Mouse (Mus musculus): Measurements from ENCODE around the gene Map7. TPM values are rescaled to one million over a fixed set of nuclear protein-coding genes. Genes with fewer than 3 reads are reported as not detected.

Map7 gene
- polyA plus RNA-seq, 1 experiment from 2014 or later = 11.2 TPM

DNA sequence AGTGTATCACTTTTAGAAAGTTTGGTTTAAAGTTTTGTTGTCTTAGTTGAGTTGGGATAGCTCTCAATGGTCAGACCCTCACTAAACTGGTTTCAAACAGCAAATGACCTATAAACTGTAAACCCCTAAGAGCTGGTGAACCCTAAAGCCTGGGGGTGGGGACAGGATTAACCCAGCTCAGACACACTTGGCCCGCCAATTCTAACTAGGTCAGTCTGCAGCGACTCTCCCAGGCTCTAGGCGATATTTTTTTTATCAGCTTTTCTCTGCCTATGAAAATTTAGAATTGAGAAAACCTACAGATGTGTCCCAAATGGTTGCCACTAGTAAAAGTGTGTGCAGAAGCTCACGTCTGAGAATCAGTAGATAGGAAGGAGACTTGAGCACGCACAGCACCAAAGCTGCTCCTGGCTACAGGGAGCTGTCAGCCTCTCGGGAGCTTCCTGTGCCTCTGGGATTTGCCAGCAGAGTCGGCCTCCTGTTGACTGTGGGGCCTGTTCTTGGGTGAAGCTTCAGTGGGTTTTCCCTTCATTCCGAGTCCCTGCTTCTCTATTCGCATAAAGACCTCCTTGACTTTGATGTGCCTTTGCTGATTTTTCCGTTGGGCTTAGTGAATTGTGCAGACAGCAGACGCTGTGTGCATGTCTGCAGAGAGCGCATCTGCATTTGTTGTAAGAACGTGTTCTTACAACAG, 46.7 kb downstream of the Map7 start:
- no peaks in the 10 kb centered on the region for H3K36me3 ChIP-seq (ENCODE audit: control insufficient read depth, insufficient read depth, low read length)
- no peaks in the 10 kb centered on the region for H3K9me3 ChIP-seq (ENCODE audit: control insufficient read depth, low read length)
- H3K27ac ChIP-seq (ENCODE audit: low read depth, low read length) = no peak overlapping the region
- no peak overlapping the region for H3K9ac ChIP-seq (ENCODE audit: low read depth, low read length)
- 34% methylated on average over 13 of the region's 13 CpGs for WGBS
- no peak overlapping the region for H3K4me2 ChIP-seq (ENCODE audit: low read length)
- ATAC-seq = 0 out of 2 replicates have a peak, but pooled peaks have one; percentile 58
- no peaks in the 10 kb centered on the region for H3K27me3 ChIP-seq (replicated peaks; ENCODE audit: control insufficient read depth, insufficient read depth, low read length)
- no peaks in the 10 kb centered on the region; the same call in 1 of the 2 replicates for H3K4me1 ChIP-seq (ENCODE audit: control insufficient read depth, insufficient read depth, low read depth, low read length)
- H3K4me3 ChIP-seq (ENCODE audit: low read length) = no peak overlapping the region

- no peak overlapping the region for H3K4me2 ChIP-seq (ENCODE audit: low read length)
- no peak overlapping the region for H3K27ac ChIP-seq (ENCODE audit: low read depth, low read length)
- ATAC-seq = no peak
- no peaks in the 10 kb centered on the region for H3K36me3 ChIP-seq (ENCODE audit: control insufficient read depth, insufficient read depth, low read length)
- no peaks in the 10 kb centered on the region for H3K27me3 ChIP-seq (replicated peaks; ENCODE audit: control insufficient read depth, insufficient read depth, low read length)
- H3K4me3 ChIP-seq (ENCODE audit: low read length) = no peak overlapping the region
- no peaks in the 10 kb centered on the region for H3K9me3 ChIP-seq (ENCODE audit: control insufficient read depth, low read length)
- H3K4me1 ChIP-seq (ENCODE audit: control insufficient read depth, insufficient read depth, low read depth, low read length) = no peaks in the 10 kb centered on the region; the same call in 1 of the 2 replicates
- 83% methylated on average over 7 of the region's 7 CpGs for WGBS
- H3K9ac ChIP-seq (ENCODE audit: low read depth, low read length) = no peak overlapping the region
Measured at GRCm38 (mm10) chr10:20197039-20197438, 48.8 kb downstream of the Map7 start.

DNA sequence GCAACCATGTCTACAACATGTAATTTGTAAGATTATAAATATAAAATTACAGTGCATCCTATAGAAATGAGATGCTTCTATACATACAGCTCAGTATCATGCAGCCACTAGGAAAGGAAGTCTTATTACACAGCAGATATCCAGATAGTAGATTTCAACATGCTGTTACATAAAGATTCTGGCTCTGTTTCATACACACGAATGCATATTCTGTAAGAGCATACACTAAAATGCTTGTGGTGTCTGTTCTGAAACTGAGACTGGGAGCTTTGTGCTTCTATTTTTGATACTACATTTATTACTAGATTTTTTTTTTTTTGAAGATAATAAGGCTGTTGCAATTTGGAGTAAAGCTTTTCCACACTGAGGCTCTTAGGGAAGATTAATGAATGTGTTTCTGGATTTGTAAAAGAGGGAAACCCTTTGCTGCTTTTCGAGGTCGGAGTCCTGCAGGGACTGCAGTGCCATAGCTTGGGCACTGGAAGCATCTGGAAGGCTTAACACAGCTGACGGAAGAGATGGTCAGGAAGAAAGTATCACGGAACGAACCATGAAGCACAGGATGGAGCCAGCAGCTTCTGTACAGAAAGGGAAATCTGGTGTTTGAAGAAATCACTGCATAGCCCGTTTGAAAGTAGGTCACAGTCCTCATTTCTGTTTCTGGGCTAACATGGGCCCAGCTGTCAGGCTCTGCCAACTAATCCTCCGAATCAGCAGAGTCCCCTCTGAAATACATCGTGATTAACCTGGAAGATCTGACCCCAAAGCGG, 50.9 kb downstream of the Map7 start:
- 64% methylated on average over 10 of the region's 10 CpGs for WGBS
- Histone ChIP-seq H3K27ac (ENCODE audit: low read depth, low read length) (0 out of 2 replicates have a peak overlapping the region, but pooled peaks have one; percentile 34), H3K4me2 (ENCODE audit: low read length) (no peak overlapping the region), H3K36me3 (ENCODE audit: control insufficient read depth, insufficient read depth, low read length) (no peaks in the 10 kb centered on the region), H3K4me3 (ENCODE audit: low read length) (no peak overlapping the region), H3K27me3 (replicated peaks; ENCODE audit: control insufficient read depth, insufficient read depth, low read length) (no peaks in the 10 kb centered on the region), H3K4me1 (ENCODE audit: control insufficient read depth, insufficient read depth, low read depth, low read length) (no peaks in the 10 kb centered on the region; the same call in 1 of the 2 replicates), H3K9ac (ENCODE audit: low read depth, low read length) (no peak overlapping the region), H3K9me3 (ENCODE audit: control insufficient read depth, low read length) (no peaks in the 10 kb centered on the region)
- peak; percentile 22; the same call in 1 of the 2 replicates for ATAC-seq

DNA sequence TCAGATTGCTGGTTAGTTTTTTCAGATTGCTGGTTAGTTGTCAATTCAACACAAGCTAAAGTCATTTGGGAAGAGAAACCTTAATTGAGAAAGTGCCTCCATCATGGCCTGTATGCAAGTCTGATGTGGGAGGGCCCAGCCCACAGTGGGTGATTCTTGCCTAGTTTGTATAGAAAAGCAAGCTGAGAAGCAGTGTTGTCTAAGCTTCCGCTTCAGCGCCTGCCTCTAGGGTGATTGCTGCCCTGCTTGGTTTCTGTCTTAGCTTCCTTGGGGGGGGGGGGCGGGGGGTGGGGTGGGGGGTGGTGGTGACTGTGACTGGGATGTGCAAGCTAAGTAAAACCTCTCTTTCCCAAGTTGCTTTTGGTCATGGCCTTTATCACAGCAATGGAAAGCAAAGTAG, 53.0 kb downstream of the Map7 start:
- H3K27me3 ChIP-seq (replicated peaks; ENCODE audit: control insufficient read depth, insufficient read depth, low read length) = no peaks in the 10 kb centered on the region; the same call in 1 of the 2 replicates
- peaks cover 3% of the 10 kb centered on the region; the same call in 1 of the 2 replicates for H3K4me1 ChIP-seq (ENCODE audit: control insufficient read depth, insufficient read depth, low read depth, low read length)
- H3K27ac ChIP-seq (ENCODE audit: low read depth, low read length) = no peak overlapping the region
- H3K4me2 ChIP-seq (ENCODE audit: low read length) = no peak overlapping the region
- no peak overlapping the region for H3K4me3 ChIP-seq (ENCODE audit: low read length)
- H3K36me3 ChIP-seq (ENCODE audit: control insufficient read depth, insufficient read depth, low read length) = no peaks in the 10 kb centered on the region
- ATAC-seq = no peak
- no peak overlapping the region for H3K9ac ChIP-seq (ENCODE audit: low read depth, low read length)
- 32% methylated on average over 3 of the region's 3 CpGs for WGBS
- no peaks in the 10 kb centered on the region for H3K9me3 ChIP-seq (ENCODE audit: control insufficient read depth, low read length)

DNA sequence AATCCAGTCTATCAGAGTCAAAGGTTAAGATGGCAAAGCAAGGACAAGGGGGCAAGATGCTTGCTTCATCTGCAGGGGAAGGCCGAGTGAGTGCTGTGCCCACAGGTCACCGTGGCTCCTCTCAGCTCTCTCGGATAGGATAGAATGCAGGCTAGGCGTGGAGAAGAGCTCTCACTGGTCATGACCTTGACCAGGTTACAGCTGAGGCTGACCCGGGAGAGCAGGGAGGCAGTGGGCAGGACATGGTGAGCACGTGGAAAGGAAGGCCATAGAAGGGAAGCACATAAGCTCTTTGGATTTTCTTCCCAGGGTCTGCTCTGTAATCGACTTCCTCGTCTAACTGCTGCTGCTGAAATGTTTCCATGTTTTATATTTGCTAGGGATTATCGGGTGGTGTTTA, 53.9 kb downstream of the Map7 start:
- no peaks in the 10 kb centered on the region for H3K36me3 ChIP-seq (ENCODE audit: control insufficient read depth, insufficient read depth, low read length)
- ATAC-seq = no peak
- no peak overlapping the region for H3K4me2 ChIP-seq (ENCODE audit: low read length)
- H3K4me1 ChIP-seq (ENCODE audit: control insufficient read depth, insufficient read depth, low read depth, low read length) = peaks cover 3% of the 10 kb centered on the region; the same call in 1 of the 2 replicates
- no peaks in the 10 kb centered on the region; the same call in 1 of the 2 replicates for H3K27me3 ChIP-seq (replicated peaks; ENCODE audit: control insufficient read depth, insufficient read depth, low read length)
- H3K9me3 ChIP-seq (ENCODE audit: control insufficient read depth, low read length) = no peaks in the 10 kb centered on the region
- H3K4me3 ChIP-seq (ENCODE audit: low read length) = no peak overlapping the region
- H3K27ac ChIP-seq (ENCODE audit: low read depth, low read length) = no peak overlapping the region
- WGBS = 73% methylated on average over 9 of the region's 9 CpGs
- no peak overlapping the region for H3K9ac ChIP-seq (ENCODE audit: low read depth, low read length)

DNA sequence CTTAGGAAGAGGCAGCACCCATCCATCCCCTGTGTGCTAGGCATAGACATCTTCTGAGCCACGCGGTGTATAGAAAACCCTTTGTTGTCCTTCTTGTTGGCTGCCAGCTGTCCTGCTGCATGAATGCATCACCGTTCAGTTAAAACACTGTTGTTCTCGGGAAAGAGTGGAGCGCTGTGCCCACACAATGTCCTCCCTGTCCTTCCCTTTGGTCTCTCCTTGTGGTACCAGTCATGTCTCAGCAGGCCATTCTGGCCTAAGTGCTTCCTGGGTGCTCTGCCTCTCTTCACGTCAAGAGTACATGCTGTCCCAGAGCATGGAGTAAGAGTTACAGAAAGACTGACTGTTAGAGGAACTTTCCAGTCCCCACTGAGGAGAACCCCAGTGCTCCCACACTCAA, 54.5 kb downstream of the Map7 start:
- peaks cover 3% of the 10 kb centered on the region; the same call in 1 of the 2 replicates for H3K4me1 ChIP-seq (ENCODE audit: control insufficient read depth, insufficient read depth, low read depth, low read length)
- H3K9me3 ChIP-seq (ENCODE audit: control insufficient read depth, low read length) = no peaks in the 10 kb centered on the region
- WGBS = 39% methylated on average over 6 of the region's 6 CpGs
- peak; percentile 40; the same call in 1 of the 2 replicates for ATAC-seq
- H3K36me3 ChIP-seq (ENCODE audit: control insufficient read depth, insufficient read depth, low read length) = no peaks in the 10 kb centered on the region
- no peak overlapping the region for H3K4me2 ChIP-seq (ENCODE audit: low read length)
- no peak overlapping the region for H3K4me3 ChIP-seq (ENCODE audit: low read length)
- H3K27me3 ChIP-seq (replicated peaks; ENCODE audit: control insufficient read depth, insufficient read depth, low read length) = no peaks in the 10 kb centered on the region; the same call in 1 of the 2 replicates
- no peak overlapping the region for H3K9ac ChIP-seq (ENCODE audit: low read depth, low read length)
- H3K27ac ChIP-seq (ENCODE audit: low read depth, low read length) = no peak overlapping the region

GRCm38 (mm10) chr10:20203502-20203901, 55.2 kb downstream of the Map7 start:
- H3K9me3 ChIP-seq (ENCODE audit: control insufficient read depth, low read length) = no peaks in the 10 kb centered on the region
- H3K36me3 ChIP-seq (ENCODE audit: control insufficient read depth, insufficient read depth, low read length) = no peaks in the 10 kb centered on the region
- no peak overlapping the region for H3K4me2 ChIP-seq (ENCODE audit: low read length)
- H3K27me3 ChIP-seq (replicated peaks; ENCODE audit: control insufficient read depth, insufficient read depth, low read length) = no peaks in the 10 kb centered on the region; the same call in 1 of the 2 replicates
- ATAC-seq = no peak
- H3K27ac ChIP-seq (ENCODE audit: low read depth, low read length) = no peak overlapping the region
- peaks cover 3% of the 10 kb centered on the region; the same call in 1 of the 2 replicates for H3K4me1 ChIP-seq (ENCODE audit: control insufficient read depth, insufficient read depth, low read depth, low read length)
- 97% methylated on average over 6 of the region's 6 CpGs for WGBS
- no peak overlapping the region for H3K9ac ChIP-seq (ENCODE audit: low read depth, low read length)
- H3K4me3 ChIP-seq (ENCODE audit: low read length) = no peak overlapping the region

GRCm38 (mm10) chr10:20204696-20205431, 56.6 kb downstream of the Map7 start:
- 0 out of 2 replicates have a peak, but pooled peaks have one; percentile 30 for ATAC-seq
- no peaks in the 10 kb centered on the region; the same call in 1 of the 2 replicates for H3K27me3 ChIP-seq (replicated peaks; ENCODE audit: control insufficient read depth, insufficient read depth, low read length)
- no peak overlapping the region for H3K9ac ChIP-seq (ENCODE audit: low read depth, low read length)
- no peaks in the 10 kb centered on the region for H3K36me3 ChIP-seq (ENCODE audit: control insufficient read depth, insufficient read depth, low read length)
- no peak overlapping the region for H3K27ac ChIP-seq (ENCODE audit: low read depth, low read length)
- H3K4me2 ChIP-seq (ENCODE audit: low read length) = peak overlapping the region; percentile 12; the same call in 1 of the 2 replicates
- no peak overlapping the region for H3K4me3 ChIP-seq (ENCODE audit: low read length)
- H3K4me1 ChIP-seq (ENCODE audit: control insufficient read depth, insufficient read depth, low read depth, low read length) = peaks cover 3% of the 10 kb centered on the region; the same call in 1 of the 2 replicates
- no peaks in the 10 kb centered on the region for H3K9me3 ChIP-seq (ENCODE audit: control insufficient read depth, low read length)
- WGBS = 26% methylated on average over 20 of the region's 20 CpGs

Measured in hindbrain, embryonic 16.5 days (tissue).